Mouse (Mus musculus): ENCODE results near the gene Cdhr5. TPM values are rescaled to one million over a fixed set of nuclear protein-coding genes. Genes with fewer than 3 reads are reported as not detected.

Gene Cdhr5
- polyA plus RNA-seq, 1 experiment from 2014 or later: 0.20 TPM

GRCm38 (mm10) chr7:141268466-141269272 is 7.9 kb downstream of the Cdhr5 start:
- Histone ChIP-seq H3K9me3 (ENCODE audit: control insufficient read depth, low read length) (no peaks in the 10 kb centered on the region), H3K9ac (ENCODE audit: low read length) (no peak overlapping the region), H3K4me2 (ENCODE audit: low read depth, severe bottlenecking) (no peak overlapping the region), H3K36me3 (ENCODE audit: control insufficient read depth, insufficient read depth, low read length) (peaks cover 3% of the 10 kb centered on the region; the same call in 1 of the 2 replicates), H3K27ac (replicated peaks; ENCODE audit: low read depth, low read length) (no peak overlapping the region), H3K27me3 (ENCODE audit: control insufficient read depth, insufficient read depth, low read length) (no peaks in the 10 kb centered on the region), H3K4me3 (ENCODE audit: low read depth, low read length) (no peak overlapping the region), H3K4me1 (ENCODE audit: control insufficient read depth, insufficient read depth, low read length) (peaks cover 11% of the 10 kb centered on the region)
- ATAC-seq (ENCODE audit: insufficient number of reproducible peaks, low FRiP score, low TSS enrichment, low read depth) (no peak), DNase-seq (ENCODE audit: low spot score) (no peak)
- WGBS: 73% methylated on average over 24 of the region's 24 CpGs

GRCm38 (mm10) chr7:141265739-141266561 is 10.6 kb downstream of the Cdhr5 start, which contains the start of gene Irf7:
Irf7 (minus strand) TSS chr7:141266481.
- no peak within 1 kb of the TSS for H3K27ac ChIP-seq (replicated peaks; ENCODE audit: low read depth, low read length)
- 10% methylated on average over 25 of the region's 25 CpGs for WGBS

GRCm38 (mm10) chr7:141265411-141265738 is 11.2 kb downstream of the Cdhr5 start:
- Histone ChIP-seq H3K27me3 (ENCODE audit: control insufficient read depth, insufficient read depth, low read length) (no peaks in the 10 kb centered on the region), H3K4me2 (ENCODE audit: low read depth, severe bottlenecking) (no peak overlapping the region; the same call in 1 of the 2 replicates), H3K36me3 (ENCODE audit: control insufficient read depth, insufficient read depth, low read length) (peaks cover 26% of the 10 kb centered on the region), H3K27ac (replicated peaks; ENCODE audit: low read depth, low read length) (no peak overlapping the region), H3K4me1 (ENCODE audit: control insufficient read depth, insufficient read depth, low read length) (peaks cover 11% of the 10 kb centered on the region), H3K9me3 (ENCODE audit: control insufficient read depth, low read length) (no peaks in the 10 kb centered on the region), H3K9ac (ENCODE audit: low read length) (no peak overlapping the region), H3K4me3 (ENCODE audit: low read depth, low read length) (no peak overlapping the region; the same call in 1 of the 2 replicates)
- peak; percentile 31 for DNase-seq (ENCODE audit: low spot score)
- WGBS: 45% methylated on average over 11 of the region's 11 CpGs
- ATAC-seq (ENCODE audit: insufficient number of reproducible peaks, low FRiP score, low TSS enrichment, low read depth): no peak

More at GRCm38 (mm10) chr7:141265739-141266561, 10.6 kb downstream of the Cdhr5 start, which contains the start of gene Irf7:
- H3K4me1 ChIP-seq (ENCODE audit: control insufficient read depth, insufficient read depth, low read length): peaks cover 11% of the 10 kb centered on the region
- H3K4me2 ChIP-seq (ENCODE audit: low read depth, severe bottlenecking): peak within 1 kb of the TSS; percentile 66
- no peaks in the 10 kb centered on the region for H3K9me3 ChIP-seq (ENCODE audit: control insufficient read depth, low read length)
- H3K27me3 ChIP-seq (ENCODE audit: control insufficient read depth, insufficient read depth, low read length): no peaks in the 10 kb centered on the region
- peaks cover 23% of the 10 kb centered on the region for H3K36me3 ChIP-seq (ENCODE audit: control insufficient read depth, insufficient read depth, low read length)
- peak within 1 kb of the TSS; percentile 39 for H3K4me3 ChIP-seq (ENCODE audit: low read depth, low read length)
- ATAC-seq (ENCODE audit: insufficient number of reproducible peaks, low FRiP score, low TSS enrichment, low read depth) (no peak; the same call in 1 of the 2 replicates), DNase-seq (ENCODE audit: low spot score) (peak; percentile 28)
- H3K9ac ChIP-seq (ENCODE audit: low read length): peak within 1 kb of the TSS; percentile 37

- Histone ChIP-seq H3K4me3 (ENCODE audit: low read depth, low read length) (no peak overlapping the region), H3K27ac (replicated peaks; ENCODE audit: low read depth, low read length) (no peak overlapping the region), H3K9ac (ENCODE audit: low read length) (no peak overlapping the region), H3K4me1 (ENCODE audit: control insufficient read depth, insufficient read depth, low read length) (peaks cover 11% of the 10 kb centered on the region), H3K36me3 (ENCODE audit: control insufficient read depth, insufficient read depth, low read length) (peaks cover 31% of the 10 kb centered on the region), H3K4me2 (ENCODE audit: low read depth, severe bottlenecking) (no peak overlapping the region), H3K9me3 (ENCODE audit: control insufficient read depth, low read length) (no peaks in the 10 kb centered on the region), H3K27me3 (ENCODE audit: control insufficient read depth, insufficient read depth, low read length) (no peaks in the 10 kb centered on the region)
- no peak for ATAC-seq (ENCODE audit: insufficient number of reproducible peaks, low FRiP score, low TSS enrichment, low read depth)
- DNase-seq (ENCODE audit: low spot score): peak; percentile 53
- WGBS: 38% methylated on average over 12 of the region's 12 CpGs
Measured at GRCm38 (mm10) chr7:141264761-141265410, 11.7 kb downstream of the Cdhr5 start.

GRCm38 (mm10) chr7:141264041-141264700 is 12.4 kb downstream of the Cdhr5 start:
- no peaks in the 10 kb centered on the region for H3K9me3 ChIP-seq (ENCODE audit: control insufficient read depth, low read length)
- peaks cover 35% of the 10 kb centered on the region for H3K36me3 ChIP-seq (ENCODE audit: control insufficient read depth, insufficient read depth, low read length)
- WGBS: 73% methylated on average over 11 of the region's 11 CpGs
- no peak overlapping the region for H3K4me2 ChIP-seq (ENCODE audit: low read depth, severe bottlenecking)
- DNase-seq (ENCODE audit: low spot score): no peak
- no peak overlapping the region for H3K4me3 ChIP-seq (ENCODE audit: low read depth, low read length)
- peaks cover 11% of the 10 kb centered on the region for H3K4me1 ChIP-seq (ENCODE audit: control insufficient read depth, insufficient read depth, low read length)
- ATAC-seq (ENCODE audit: insufficient number of reproducible peaks, low FRiP score, low TSS enrichment, low read depth): no peak
- H3K27me3 ChIP-seq (ENCODE audit: control insufficient read depth, insufficient read depth, low read length): no peaks in the 10 kb centered on the region
- no peak overlapping the region for H3K9ac ChIP-seq (ENCODE audit: low read length)
- no peak overlapping the region for H3K27ac ChIP-seq (replicated peaks; ENCODE audit: low read depth, low read length)

- no peaks in the 10 kb centered on the region for H3K9me3 ChIP-seq (ENCODE audit: control insufficient read depth, low read length)
- H3K4me2 ChIP-seq (ENCODE audit: low read depth, severe bottlenecking): no peak overlapping the region
- no peak for DNase-seq (ENCODE audit: low spot score)
- H3K27me3 ChIP-seq (ENCODE audit: control insufficient read depth, insufficient read depth, low read length): no peaks in the 10 kb centered on the region
- no peak overlapping the region for H3K27ac ChIP-seq (replicated peaks; ENCODE audit: low read depth, low read length)
- WGBS: 89% methylated on average over 13 of the region's 13 CpGs
- peaks cover 11% of the 10 kb centered on the region for H3K4me1 ChIP-seq (ENCODE audit: control insufficient read depth, insufficient read depth, low read length)
- H3K4me3 ChIP-seq (ENCODE audit: low read depth, low read length): no peak overlapping the region
- H3K36me3 ChIP-seq (ENCODE audit: control insufficient read depth, insufficient read depth, low read length): peaks cover 36% of the 10 kb centered on the region
- ATAC-seq (ENCODE audit: insufficient number of reproducible peaks, low FRiP score, low TSS enrichment, low read depth): no peak
- no peak overlapping the region for H3K9ac ChIP-seq (ENCODE audit: low read length)
Measured at GRCm38 (mm10) chr7:141263640-141264039, 12.9 kb downstream of the Cdhr5 start.

GRCm38 (mm10) chr7:141261480-141261879 is 15.1 kb downstream of the Cdhr5 start:
- no peak overlapping the region for H3K9ac ChIP-seq (ENCODE audit: low read length)
- DNase-seq (ENCODE audit: low spot score) (no peak), ATAC-seq (ENCODE audit: insufficient number of reproducible peaks, low FRiP score, low TSS enrichment, low read depth) (no peak)
- H3K27me3 ChIP-seq (ENCODE audit: control insufficient read depth, insufficient read depth, low read length): no peaks in the 10 kb centered on the region
- WGBS: 95% methylated on average over 3 of the region's 3 CpGs
- H3K4me2 ChIP-seq (ENCODE audit: low read depth, severe bottlenecking): no peak overlapping the region
- H3K27ac ChIP-seq (replicated peaks; ENCODE audit: low read depth, low read length): no peak overlapping the region
- H3K9me3 ChIP-seq (ENCODE audit: control insufficient read depth, low read length): no peaks in the 10 kb centered on the region
- peaks cover 11% of the 10 kb centered on the region for H3K4me1 ChIP-seq (ENCODE audit: control insufficient read depth, insufficient read depth, low read length)
- H3K36me3 ChIP-seq (ENCODE audit: control insufficient read depth, insufficient read depth, low read length): peaks cover 49% of the 10 kb centered on the region
- no peak overlapping the region for H3K4me3 ChIP-seq (ENCODE audit: low read depth, low read length)

GRCm38 (mm10) chr7:141256159-141256558 is 20.4 kb downstream of the Cdhr5 start:
- 93% methylated on average over 10 of the region's 10 CpGs for WGBS
- peaks cover 40% of the 10 kb centered on the region for H3K36me3 ChIP-seq (ENCODE audit: control insufficient read depth, insufficient read depth, low read length)
- DNase-seq (ENCODE audit: low spot score): no peak

More at GRCm38 (mm10) chr7:141256159-141256558, 20.4 kb downstream of the Cdhr5 start:
- Histone ChIP-seq H3K9me3 (ENCODE audit: control insufficient read depth, low read length) (no peaks in the 10 kb centered on the region), H3K4me3 (ENCODE audit: low read depth, low read length) (no peak overlapping the region), H3K9ac (ENCODE audit: low read length) (no peak overlapping the region), H3K27me3 (ENCODE audit: control insufficient read depth, insufficient read depth, low read length) (no peaks in the 10 kb centered on the region), H3K4me1 (ENCODE audit: control insufficient read depth, insufficient read depth, low read length) (no peaks in the 10 kb centered on the region), H3K4me2 (ENCODE audit: low read depth, severe bottlenecking) (no peak overlapping the region), H3K27ac (replicated peaks; ENCODE audit: low read depth, low read length) (no peak overlapping the region)
- no peak for ATAC-seq (ENCODE audit: insufficient number of reproducible peaks, low FRiP score, low TSS enrichment, low read depth)

All from limb, embryonic 11.5 days (tissue).